Mouse (Mus musculus) small intestine, adult 2 months (tissue): Measurements from ENCODE around the gene Hsh2d. TPM values are rescaled to one million over a fixed set of nuclear protein-coding genes. Genes with fewer than 3 reads are reported as not detected.

Experiments used
- H3K27ac ChIP-seq: fragments of 200-500 bp; 2 replicates; pipeline ENCODE4 v1.5.1; 2012; ENCODE audit warnings: low read depth, low read length, control low read depth, inconsistent platforms; ENCODE audit not compliant: insufficient read depth
- H3K27me3 ChIP-seq: fragments of 200-500 bp; 2 replicates; pipeline ENCODE4 v1.6.1; 2012; ENCODE audit warnings: mild to moderate bottlenecking, moderate library complexity, low read length, inconsistent platforms; ENCODE audit not compliant: control insufficient read depth, insufficient read depth
- H3K36me3 ChIP-seq: fragments of 200-500 bp; 2 replicates; pipeline ENCODE4 v1.6.1; 2012; ENCODE audit warnings: mild to moderate bottlenecking, low read length, control low read depth, inconsistent platforms; ENCODE audit not compliant: control insufficient read depth, insufficient read depth
- H3K4me1 ChIP-seq: fragments of 200-500 bp; 2 replicates; pipeline ENCODE4 v1.6.1; 2012; ENCODE audit warnings: low read length, inconsistent platforms, mixed read lengths; ENCODE audit not compliant: control insufficient read depth, insufficient read depth, insufficient read length
- H3K4me3 ChIP-seq: fragments of 200-500 bp; 2 replicates; pipeline ENCODE4 v1.5.1; 2012; ENCODE audit warnings: low read depth, mild to moderate bottlenecking, control low read depth, inconsistent platforms, low read length, moderate library complexity
- CTCF ChIP-seq: fragments of 200-500 bp; IDR thresholded peaks from 2 replicates; pipeline ENCODE4 v1.5.1; 2012; ENCODE audit warnings: low read depth, mild to moderate bottlenecking, control low read depth, inconsistent platforms, low read length, moderate library complexity, mixed read lengths; ENCODE audit not compliant: insufficient replicate concordance, insufficient read length; ENCODE audit errors: extremely low read depth
- POLR2A ChIP-seq: fragments of 200-500 bp; IDR thresholded peaks from 2 replicates; pipeline ENCODE4 v1.6.1; 2012; ENCODE audit warnings: low read depth, mild to moderate bottlenecking, control low read depth, inconsistent platforms, low read length, moderate library complexity
- WGBS: fragments of 180-500 bp; shearing (Covaris S2); methylation state at CpG from one replicate; pipeline ENCODE4 v1.1.7; 2018; 5-methylcytosine and 5-hydroxymethylcytosine counted together
- polyA plus RNA-seq: library from polyadenylated mRNA; depleted of rRNA; stranded (reverse); fragments of >200 nt; gene quantifications from 2 replicates; pipeline ENCODE4 v1.2.3, GENCODE M21; 2012

Gene Hsh2d
- polyA plus RNA-seq, 1 experiment, result 3.3 TPM

GRCm38 (mm10) chr8:72162821-72163220, 26.6 kb upstream of the Hsh2d start:
- Histone ChIP-seq H3K4me1 (peaks cover 18% of the 10 kb centered on the region; the same call in 1 of the 2 replicates), H3K4me3 (0 out of 2 replicates have a peak overlapping the region, but pooled peaks have one; percentile 7), H3K36me3 (peaks cover 7% of the 10 kb centered on the region), H3K27me3 (no peaks in the 10 kb centered on the region), H3K27ac (peak overlapping the region; percentile 94)
- TF ChIP-seq POLR2A (no peak), CTCF (no peak)

- TF ChIP-seq POLR2A, result peak; percentile 14; the same call in 1 of the 2 replicates
- TF ChIP-seq CTCF, result no peak
- 77% methylated on average over 3 of the region's 3 CpGs for WGBS
- Histone ChIP-seq H3K36me3 (peaks cover 65% of the 10 kb centered on the region), H3K4me3 (no peak overlapping the region), H3K27ac (peak overlapping the region; percentile 80), H3K4me1 (peaks cover 30% of the 10 kb centered on the region; the same call in 1 of the 2 replicates), H3K27me3 (no peaks in the 10 kb centered on the region)
Observed at GRCm38 (mm10) chr8:72169098-72169668, 20.3 kb upstream of the Hsh2d start.

- Histone ChIP-seq H3K4me3 (no peak overlapping the region), H3K4me1 (peaks cover 35% of the 10 kb centered on the region; the same call in 1 of the 2 replicates), H3K36me3 (peaks cover 65% of the 10 kb centered on the region), H3K27ac (peak overlapping the region; percentile 80), H3K27me3 (no peaks in the 10 kb centered on the region)
- WGBS, result 44% methylated on average over 3 of the region's 3 CpGs
- no peak for TF ChIP-seq CTCF
- TF ChIP-seq POLR2A, result no peak
Observed at GRCm38 (mm10) chr8:72169681-72170249, 19.7 kb upstream of the Hsh2d start.

- 72% methylated on average over 5 of the region's 5 CpGs for WGBS
- Histone ChIP-seq H3K4me3 (no peak overlapping the region), H3K36me3 (peaks cover 83% of the 10 kb centered on the region), H3K27me3 (no peaks in the 10 kb centered on the region), H3K4me1 (peaks cover 17% of the 10 kb centered on the region; the same call in 1 of the 2 replicates), H3K27ac (no peak overlapping the region)
- no peak; the same call in 1 of the 2 replicates for TF ChIP-seq POLR2A
- peak; percentile 81; the same call in 1 of the 2 replicates for TF ChIP-seq CTCF
Observed at GRCm38 (mm10) chr8:72177346-72177925, 12.0 kb upstream of the Hsh2d start.

GRCm38 (mm10) chr8:72183554-72184202, 5.8 kb upstream of the Hsh2d start:
- 66% methylated on average over 2 of the region's 2 CpGs for WGBS
- Histone ChIP-seq H3K36me3 (peaks cover 30% of the 10 kb centered on the region), H3K27ac (peak overlapping the region; percentile 35), H3K27me3 (no peaks in the 10 kb centered on the region), H3K4me3 (no peak overlapping the region), H3K4me1 (peaks cover 9% of the 10 kb centered on the region; the same call in 1 of the 2 replicates)
- no peak for TF ChIP-seq CTCF
- no peak for TF ChIP-seq POLR2A

- no peaks in the 10 kb centered on the region for H3K27me3 ChIP-seq
- peaks cover 14% of the 10 kb centered on the region; the same call in 1 of the 2 replicates for H3K4me1 ChIP-seq
- H3K36me3 ChIP-seq, result no peaks in the 10 kb centered on the region; the same call in 1 of the 2 replicates
- 86% methylated on average over 2 of the region's 2 CpGs for whole genome bisulfite sequencing
- H3K4me3 ChIP-seq, result no peak overlapping the region
- TF ChIP-seq POLR2A (no peak), CTCF (no peak)
- no peak overlapping the region for H3K27ac ChIP-seq
Observed at GRCm38 (mm10) chr8:72187793-72188331, 1.6 kb upstream of the Hsh2d start.
